Mouse (Mus musculus) heart, embryonic 16.5 days (tissue): ENCODE results near the gene Meaf6. TPM values are rescaled to one million over a fixed set of nuclear protein-coding genes. Genes with fewer than 3 reads are reported as not detected.
A peak's percentile ranks its signal among the peaks of the same experiment; 100 is the strongest.

Experiments
- ATAC-seq: fragments of 200-750 bp; cut with Nextera tagmentation; replicated peaks from 2 replicates; pipeline ENCODE4 v1.8.0; 2017; ENCODE audit warnings: moderate number of reproducible peaks; ENCODE audit not compliant: insufficient read depth, low FRiP score; ENCODE audit errors: extremely low read depth
- H3K27ac ChIP-seq: fragments of 300-500 bp; sonication (generic); 2 replicates; pipeline ENCODE4 v1.5.1; 2014; ENCODE audit warnings: mild to moderate bottlenecking, low read length, control low read depth, moderate library complexity
- H3K27me3 ChIP-seq: fragments of 300-500 bp; sonication (generic); 2 replicates; pipeline ENCODE4 v1.6.1; 2014; ENCODE audit warnings: low read length, mixed read lengths; ENCODE audit not compliant: control insufficient read depth, insufficient read depth
- H3K36me3 ChIP-seq: fragments of 300-500 bp; sonication (generic); 2 replicates; pipeline ENCODE4 v1.6.1; 2014; ENCODE audit not compliant: control insufficient read depth, insufficient read depth
- H3K4me1 ChIP-seq: fragments of 300-500 bp; sonication (generic); 2 replicates; pipeline ENCODE4 v1.6.1; 2014; ENCODE audit warnings: low read length, mixed read lengths; ENCODE audit not compliant: control insufficient read depth, insufficient read depth
- H3K4me2 ChIP-seq: fragments of 300-500 bp; sonication (generic); 2 replicates; pipeline ENCODE4 v1.6.1; 2014; ENCODE audit warnings: low read depth, mild to moderate bottlenecking, control low read depth, low read length
- H3K4me3 ChIP-seq: fragments of 300-500 bp; sonication (generic); 2 replicates; pipeline ENCODE4 v1.5.1; 2014; ENCODE audit warnings: mild to moderate bottlenecking, control low read depth, low read length
- H3K9ac ChIP-seq: fragments of 300-500 bp; sonication (generic); 2 replicates; pipeline ENCODE4 v1.6.1; 2014; ENCODE audit warnings: low read length, control low read depth
- H3K9me3 ChIP-seq: fragments of 300-500 bp; sonication (generic); replicated peaks from 2 replicates; pipeline ENCODE4 v1.6.1; 2016; ENCODE audit warnings: low read length; ENCODE audit not compliant: control insufficient read depth
- WGBS: fragments of 180-500 bp; shearing (Covaris S2); extraction: QIAGEN DNeasy Blood & Tissue Kit; methylation state at CpG from one replicate; pipeline ENCODE4 v1.1.7; 2014; 5-methylcytosine and 5-hydroxymethylcytosine counted together
- polyA plus RNA-seq: library from polyadenylated mRNA; unstranded; fragments of >200 nt; fragmentation: Nextera tagmentation; extraction: Ambion mirVana; gene quantifications from 2 replicates; pipeline ENCODE4 v1.2.1, GENCODE M21; 2015

The Meaf6 gene
- polyA plus RNA-seq, 1 experiment from 2014 or later: 40.5 TPM

GRCm38 (mm10) chr4:125158581-125159317 is 73.8 kb downstream of the Meaf6 start:
- H3K36me3 ChIP-seq: no peaks in the 10 kb centered on the region
- 54% methylated on average over 20 of the region's 20 CpGs for WGBS
- ATAC-seq: no peak

GRCm38 (mm10) chr4:125160320-125160950 is 75.5 kb downstream of the Meaf6 start:
- no peaks in the 10 kb centered on the region for H3K36me3 ChIP-seq
- H3K9me3 ChIP-seq: no peaks in the 10 kb centered on the region
- no peaks in the 10 kb centered on the region for H3K4me1 ChIP-seq
- no peak overlapping the region for H3K9ac ChIP-seq
- no peak for ATAC-seq
- H3K4me2 ChIP-seq: peak overlapping the region; percentile 39
- no peaks in the 10 kb centered on the region for H3K27me3 ChIP-seq
- H3K4me3 ChIP-seq: no peak overlapping the region
- WGBS: 8% methylated on average over 19 of the region's 19 CpGs
- no peak overlapping the region for H3K27ac ChIP-seq

More at GRCm38 (mm10) chr4:125158581-125159317, 73.8 kb downstream of the Meaf6 start:
- no peaks in the 10 kb centered on the region for H3K27me3 ChIP-seq
- H3K9ac ChIP-seq: no peak overlapping the region
- no peak overlapping the region for H3K4me3 ChIP-seq
- no peaks in the 10 kb centered on the region for H3K4me1 ChIP-seq
- H3K4me2 ChIP-seq: no peak overlapping the region
- no peaks in the 10 kb centered on the region for H3K9me3 ChIP-seq
- H3K27ac ChIP-seq: no peak overlapping the region

- H3K4me2 ChIP-seq: no peak overlapping the region
- no peak for ATAC-seq
- no peaks in the 10 kb centered on the region for H3K4me1 ChIP-seq
- no peak overlapping the region for H3K9ac ChIP-seq
- WGBS: 73% methylated on average over 10 of the region's 10 CpGs
- H3K27me3 ChIP-seq: no peaks in the 10 kb centered on the region
- no peak overlapping the region for H3K4me3 ChIP-seq
- H3K27ac ChIP-seq: no peak overlapping the region
- H3K9me3 ChIP-seq: no peaks in the 10 kb centered on the region; the same call in 1 of the 2 replicates
- H3K36me3 ChIP-seq: no peaks in the 10 kb centered on the region
Measured at GRCm38 (mm10) chr4:125160951-125161331, 76.0 kb downstream of the Meaf6 start.

GRCm38 (mm10) chr4:125161392-125161791 is 76.5 kb downstream of the Meaf6 start:
- ATAC-seq: no peak
- Histone ChIP-seq H3K4me2 (no peak overlapping the region), H3K4me3 (no peak overlapping the region), H3K9me3 (no peaks in the 10 kb centered on the region; the same call in 1 of the 2 replicates), H3K9ac (no peak overlapping the region), H3K27me3 (no peaks in the 10 kb centered on the region), H3K36me3 (no peaks in the 10 kb centered on the region), H3K27ac (no peak overlapping the region), H3K4me1 (no peaks in the 10 kb centered on the region)
- 65% methylated on average over 8 of the region's 8 CpGs for WGBS

- WGBS: 53% methylated on average over 7 of the region's 7 CpGs
- H3K4me2 ChIP-seq: no peak overlapping the region
- no peaks in the 10 kb centered on the region for H3K36me3 ChIP-seq
- no peaks in the 10 kb centered on the region; the same call in 1 of the 2 replicates for H3K9me3 ChIP-seq
- no peak overlapping the region for H3K27ac ChIP-seq
- no peaks in the 10 kb centered on the region for H3K27me3 ChIP-seq
- H3K4me3 ChIP-seq: no peak overlapping the region
- H3K9ac ChIP-seq: no peak overlapping the region
- H3K4me1 ChIP-seq: no peaks in the 10 kb centered on the region
- ATAC-seq: no peak
Measured at GRCm38 (mm10) chr4:125162701-125163100, 77.8 kb downstream of the Meaf6 start.

Other genes starting within 250 kb of the Meaf6 start
- 22.3 and 22.6 TPM in 2 replicates for gene Yrdc, start 234.5 kb upstream of the Meaf6 start, polyA plus RNA-seq
- 40.0 and 40.8 TPM in 2 replicates for gene 1110065P20Rik, start 233.9 kb upstream of the Meaf6 start, polyA plus RNA-seq
- 0.07 and 0.29 TPM in 2 replicates for gene Maneal, start 223.0 kb upstream of the Meaf6 start, polyA plus RNA-seq
- gene Epha10, start 204.2 kb upstream of the Meaf6 start, polyA plus RNA-seq: 0.03 TPM in 1 of 2 replicates, not detected in the other
- gene 9930104L06Rik, start 148.1 kb upstream of the Meaf6 start, polyA plus RNA-seq: 8.8 and 10.3 TPM in 2 replicates
- gene Cdca8, start 145.8 kb upstream of the Meaf6 start, polyA plus RNA-seq: 117 and 122 TPM in 2 replicates
- 5.5 and 5.9 TPM in 2 replicates for gene Rspo1, start 98.7 kb upstream of the Meaf6 start, polyA plus RNA-seq
- gene Gnl2, start 68.5 kb upstream of the Meaf6 start, polyA plus RNA-seq: 59.7 and 66.2 TPM in 2 replicates
- gene Dnali1, start 19.4 kb upstream of the Meaf6 start, polyA plus RNA-seq: 0.63 and 0.92 TPM in 2 replicates
- gene Snip1, start 18.5 kb upstream of the Meaf6 start, polyA plus RNA-seq: 18.5 and 19.0 TPM in 2 replicates
- gene Zc3h12a, start 42.7 kb downstream of the Meaf6 start, polyA plus RNA-seq: 0.69 and 1.6 TPM in 2 replicates